Mouse (Mus musculus) gastrocnemius, postnatal 10 days (tissue): ENCODE data around the gene Olfr1178. TPM values are rescaled to one million over a fixed set of nuclear protein-coding genes. Genes with fewer than 3 reads are reported as not detected.

ENCODE experiments used
- DNase-seq: peaks from one replicate; pipeline ENCODE4 v3.0.0; 2021; ENCODE audit warnings: mixed read lengths
- long read RNA-seq, 2 experiments: library from polyadenylated mRNA; stranded (forward); transcript quantifications; one replicate each; pipeline ENCODE4 v2.0.0; 2021
- total RNA-seq, 2 experiments: library from RNA; stranded (reverse); gene quantifications; 2 replicates each; pipeline ENCODE4 v1.2.3; 2021

Olfr1178 gene
- total RNA-seq, result not detected
- long read RNA-seq, experiment 1, result 0 reads
- long read RNA-seq, experiment 2, result 0 reads

GRCm38 (mm10) chr2:88386762-88387161, at the start of gene Olfr1178:
Olfr1178 (plus strand) TSS chr2:88387062.
- no peak for DNase-seq

- DNase-seq, result no peak
These were observed 40.5 kb upstream of the Olfr1178 start, which contains the start of gene Olfr1177-ps for GRCm38 (mm10) chr2:88346392-88346791. Olfr1177-ps (minus strand) TSS chr2:88346492.

- no peak for DNase-seq
These were observed 30.6 kb upstream of the Olfr1178 start for GRCm38 (mm10) chr2:88356304-88356703.

- DNase-seq, result no peak
These were observed 19.5 kb downstream of the Olfr1178 start, which contains the start of gene Olfr1179 for GRCm38 (mm10) chr2:88406353-88406752. Olfr1179 (minus strand) TSS chr2:88406453.

GRCm38 (mm10) chr2:88419051-88419450, 32.2 kb downstream of the Olfr1178 start, which contains the start of gene Olfr1180:
Olfr1180 (minus strand) TSS chr2:88419151.
- no peak for DNase-seq

GRCm38 (mm10) chr2:88426071-88426470, 39.2 kb downstream of the Olfr1178 start, which contains the start of gene Olfr1181:
Olfr1181 (minus strand) TSS chr2:88426171.
- DNase-seq, result no peak

- no peak for DNase-seq
These were observed 62.2 kb downstream of the Olfr1178 start, which contains the start of gene Gm13757 for GRCm38 (mm10) chr2:88449031-88449430. Gm13757 (minus strand) TSS chr2:88449131.

Other genes starting within 250 kb of the Olfr1178 start
- gene Olfr1167, start 231.9 kb upstream of the Olfr1178 start, total RNA-seq, result not detected
- gene Olfr1168, start 205.2 kb upstream of the Olfr1178 start, total RNA-seq, result not detected
- gene Olfr1170, start 158.7 kb upstream of the Olfr1178 start, total RNA-seq, result not detected
- not detected for gene Olfr1173, start 107.2 kb upstream of the Olfr1178 start, total RNA-seq
- gene Olfr1174-ps, start 71.9 kb upstream of the Olfr1178 start, total RNA-seq, result not detected
- not detected for gene Olfr1175-ps, start 59.8 kb upstream of the Olfr1178 start, total RNA-seq
- gene Olfr1176, start 50.3 kb upstream of the Olfr1178 start, total RNA-seq, result not detected
- gene Olfr1177-ps, start 40.6 kb upstream of the Olfr1178 start, total RNA-seq, result not detected
- not detected for gene Olfr1179, start 19.4 kb downstream of the Olfr1178 start, total RNA-seq
- not detected for gene Olfr1180, start 32.1 kb downstream of the Olfr1178 start, total RNA-seq
- gene Olfr1181, start 39.1 kb downstream of the Olfr1178 start, total RNA-seq, result not detected
- gene Gm13757, start 62.1 kb downstream of the Olfr1178 start, total RNA-seq, result not detected
- gene Olfr1183, start 67.8 kb downstream of the Olfr1178 start, total RNA-seq, result not detected
- not detected for gene Olfr1184, start 96.5 kb downstream of the Olfr1178 start, total RNA-seq
- not detected for gene Olfr1185-ps1, start 106.3 kb downstream of the Olfr1178 start, total RNA-seq
- gene Olfr1186, start 131.5 kb downstream of the Olfr1178 start, total RNA-seq, result not detected
- not detected for gene Olfr1188, start 169.9 kb downstream of the Olfr1178 start, total RNA-seq
- gene Olfr1189, start 199.4 kb downstream of the Olfr1178 start, total RNA-seq, result not detected